Mouse (Mus musculus) 3134 (cell line): Measurements from ENCODE around the gene Caskin1.
A peak's percentile ranks its signal among the peaks of the same experiment; 100 is the strongest.

Experiments used
- DNase-seq: peaks from one replicate; pipeline ENCODE4 v3.0.0-alpha.2; 2011; ENCODE audit warnings: low spot score; ENCODE audit not compliant: insufficient read length; ENCODE audit errors: extremely low read depth

Gene Caskin1

GRCm38 (mm10) chr17:24530361-24531050, 42.1 kb downstream of the Caskin1 start:
- DNase-seq, result no peak

DNA sequence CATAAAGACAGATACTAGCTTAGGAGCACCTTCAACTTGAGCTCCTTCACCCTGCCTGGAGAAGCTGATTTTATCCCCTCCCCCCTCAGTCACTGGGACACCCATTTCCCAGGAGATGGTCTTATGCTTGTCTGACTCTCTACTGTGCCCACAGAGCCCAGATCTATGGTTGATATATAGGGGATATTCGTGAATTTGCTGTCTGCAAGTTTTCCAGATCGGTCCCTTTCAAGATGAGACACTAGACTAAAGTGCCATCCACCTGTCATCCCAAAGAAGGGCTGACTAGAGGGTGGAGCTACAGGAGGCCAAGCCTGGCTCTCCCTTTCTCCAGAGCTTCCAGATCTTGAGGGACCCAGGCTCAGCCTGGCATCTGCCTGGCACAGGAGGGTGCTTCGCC, 42.7 kb downstream of the Caskin1 start:
- DNase-seq, result no peak

GRCm38 (mm10) chr17:24532045-24532444, 43.6 kb downstream of the Caskin1 start:
- no peak for DNase-seq

GRCm38 (mm10) chr17:24533099-24533992, 44.9 kb downstream of the Caskin1 start:
- no peak for DNase-seq

DNA sequence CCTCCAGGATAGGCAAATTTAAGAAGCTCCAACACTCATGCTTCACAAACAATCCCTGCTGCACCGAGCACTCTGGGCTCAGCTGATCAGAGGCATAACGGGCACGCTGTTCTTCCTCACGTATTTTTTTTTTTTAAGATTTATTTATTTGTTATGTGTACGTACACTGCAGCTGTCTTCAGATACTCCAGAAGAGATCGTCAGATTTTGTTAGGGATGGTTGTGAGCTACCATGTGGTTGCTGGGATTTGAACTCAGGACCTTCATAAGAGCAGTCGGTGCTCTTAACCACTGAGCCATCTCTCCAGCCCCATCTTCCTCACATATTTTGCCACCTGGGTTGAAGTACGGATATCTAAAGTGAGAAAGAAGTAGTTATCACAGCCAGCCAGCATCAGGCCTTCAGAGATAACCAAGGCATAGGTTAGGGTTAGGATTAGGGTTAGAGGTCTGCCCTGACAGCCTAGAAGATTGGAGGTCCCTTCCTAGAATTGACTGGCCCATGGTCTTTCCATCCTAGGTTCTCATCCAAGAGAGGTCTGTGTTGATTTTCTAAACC, 45.8 kb downstream of the Caskin1 start, which contains the start of gene Rab26:
Rab26 (minus strand) TSS at position 51 of the 559 bp plus-strand sequence.
- DNase-seq, result no peak

- DNase-seq, result no peak
Measured at GRCm38 (mm10) chr17:24535300-24535699, 46.9 kb downstream of the Caskin1 start.

GRCm38 (mm10) chr17:24537536-24537935, 49.1 kb downstream of the Caskin1 start:
- DNase-seq, result no peak

DNA sequence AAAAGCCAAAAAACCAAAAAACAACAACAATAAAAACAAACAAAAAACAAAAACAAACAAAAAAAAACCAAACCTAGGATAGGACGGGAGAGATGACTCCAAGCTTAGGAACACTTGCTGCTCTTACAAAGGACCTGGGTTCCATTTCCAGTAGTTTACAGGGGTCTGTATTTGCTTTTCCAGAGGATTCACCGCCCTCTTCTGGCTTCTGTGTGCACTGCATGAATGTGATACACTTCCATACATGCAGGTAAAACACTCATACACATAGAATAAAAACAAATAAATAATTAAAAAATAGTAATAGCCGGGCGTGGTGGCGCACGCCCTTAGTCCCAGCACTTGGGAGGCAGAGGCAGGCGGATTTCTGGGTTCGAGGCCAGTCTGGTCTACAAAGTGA, 50.5 kb downstream of the Caskin1 start:
- no peak for DNase-seq

GRCm38 (mm10) chr17:24540375-24540774, 52.0 kb downstream of the Caskin1 start:
- DNase-seq, result no peak

DNA sequence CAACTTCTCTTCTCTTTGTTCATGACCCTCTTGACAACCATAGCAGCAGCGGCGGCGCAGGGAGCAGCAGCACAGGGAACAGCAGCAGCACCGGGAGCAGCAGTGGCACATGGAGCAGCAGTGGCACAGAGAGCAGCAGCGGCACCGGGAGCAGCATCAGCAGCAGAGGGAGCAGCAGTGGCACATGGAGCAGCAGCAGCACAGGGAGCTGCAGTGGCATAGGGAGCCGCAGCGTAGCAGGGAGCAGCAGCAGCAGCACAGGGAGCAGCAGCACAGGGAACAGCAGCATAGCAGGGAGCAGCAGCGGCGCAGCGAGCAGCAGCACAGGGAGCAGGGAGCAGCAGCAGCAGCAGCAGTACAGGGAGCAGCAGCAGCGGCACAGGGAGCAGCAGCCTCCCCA, 56.2 kb downstream of the Caskin1 start:
- no peak for DNase-seq

- no peak for DNase-seq
Measured at GRCm38 (mm10) chr17:24545247-24545646, 56.8 kb downstream of the Caskin1 start.

- no peak for DNase-seq
Measured at GRCm38 (mm10) chr17:24546234-24546633, 57.8 kb downstream of the Caskin1 start.

- no peak for DNase-seq
Measured at GRCm38 (mm10) chr17:24548435-24548834, 60.0 kb downstream of the Caskin1 start.

DNA sequence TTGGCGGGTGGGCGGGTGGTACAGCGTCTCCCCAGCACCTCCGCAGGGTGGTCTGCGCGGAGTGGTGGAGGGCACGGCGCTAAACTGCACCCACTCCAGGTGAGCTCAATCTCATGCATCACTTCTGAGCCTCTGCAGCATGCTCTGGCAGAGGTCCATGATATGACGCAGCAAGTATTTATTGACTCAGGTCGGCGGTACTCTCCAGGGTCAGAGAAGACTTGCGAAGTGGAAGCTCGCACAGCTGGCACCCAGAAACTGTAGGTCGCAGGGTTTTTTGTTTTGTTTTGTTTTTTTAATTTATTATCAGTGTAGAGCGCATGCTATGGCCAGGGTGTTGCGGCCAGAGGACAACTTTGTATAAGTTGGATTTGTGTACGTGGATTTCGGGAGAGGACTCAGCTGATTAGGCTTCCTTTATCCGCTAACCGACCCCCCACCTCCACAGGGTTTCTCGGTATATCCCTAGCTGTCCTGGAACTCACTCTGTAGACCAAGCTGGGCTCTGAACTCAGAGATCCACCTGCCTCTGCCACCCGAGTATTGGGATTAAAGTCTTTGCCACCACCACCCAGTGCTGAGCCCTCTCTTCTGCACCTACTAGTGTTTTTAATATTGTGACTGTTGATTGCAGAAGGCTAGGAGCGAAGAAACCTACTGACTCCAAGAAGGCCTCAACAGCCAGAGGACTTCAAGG, 60.7 kb downstream of the Caskin1 start:
- peak; percentile 63 for DNase-seq

GRCm38 (mm10) chr17:24549618-24550415, 61.4 kb downstream of the Caskin1 start, which contains the start of gene Pkd1:
Pkd1 (plus strand) TSS chr17:24549834.
- peak; percentile 100 for DNase-seq

- DNase-seq, result peak; percentile 96
Measured at GRCm38 (mm10) chr17:24550416-24551049, 62.1 kb downstream of the Caskin1 start.

- DNase-seq, result no peak
Measured at GRCm38 (mm10) chr17:24551050-24551444, 62.6 kb downstream of the Caskin1 start.

DNA sequence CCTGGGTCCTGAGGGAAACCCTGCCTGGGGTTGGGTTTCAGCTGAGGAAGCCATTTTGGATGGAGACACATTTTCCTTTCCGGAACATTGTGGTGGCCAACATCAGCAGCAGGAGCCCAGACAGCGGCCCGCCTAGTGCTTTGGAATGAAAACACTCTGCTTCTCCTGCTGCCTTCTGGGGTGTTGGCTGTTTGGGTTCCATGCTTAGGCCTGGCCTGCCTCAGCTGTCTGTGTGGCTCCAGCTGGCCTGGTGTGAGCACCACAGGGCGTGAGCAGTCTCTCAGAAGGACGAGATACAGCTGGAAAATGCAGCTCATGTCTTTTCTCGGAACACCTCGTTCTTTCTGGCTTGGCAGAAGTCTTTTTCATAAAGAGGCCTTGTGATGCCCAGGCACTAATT, 68.7 kb downstream of the Caskin1 start:
- DNase-seq, result no peak
